Mouse (Mus musculus): ENCODE results near the gene Amz2.

DNA sequence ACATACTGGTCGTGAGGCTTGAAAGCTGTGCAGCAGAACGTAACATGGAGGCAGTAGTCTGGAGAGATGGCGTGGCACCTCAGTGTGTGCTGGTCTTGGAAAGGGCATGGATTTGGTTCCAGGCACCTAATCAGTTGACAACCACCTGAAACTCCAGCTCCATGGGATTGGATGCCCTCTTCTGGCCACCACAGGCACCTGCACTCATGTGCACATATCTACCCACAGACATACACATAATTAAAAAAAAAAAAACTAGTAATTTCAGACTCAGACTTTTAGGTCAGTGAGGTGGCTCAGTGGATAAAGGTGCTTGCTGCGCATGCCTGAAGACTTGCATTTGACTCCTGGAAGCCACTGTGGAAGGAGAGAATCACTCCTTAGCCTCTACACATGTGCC is 3.5 kb upstream of the Amz2 start:
- TF ChIP-seq CTCF (IDR thresholded peaks at IDR 0.05; ENCODE audit: borderline replicate concordance, insufficient read depth, low read depth, low read length), result no peak
- TF ChIP-seq POLR2A (IDR thresholded peaks at IDR 0.05; ENCODE audit: borderline replicate concordance, insufficient read depth, low read length), result no peak
